Mouse (Mus musculus) thymus, postnatal 25 days (tissue): Measurements from ENCODE around the gene Vmn1r27.

Experiments
- DNase-seq: peaks from one replicate; pipeline ENCODE4 v3.0.0; 2022

Gene Vmn1r27

DNA sequence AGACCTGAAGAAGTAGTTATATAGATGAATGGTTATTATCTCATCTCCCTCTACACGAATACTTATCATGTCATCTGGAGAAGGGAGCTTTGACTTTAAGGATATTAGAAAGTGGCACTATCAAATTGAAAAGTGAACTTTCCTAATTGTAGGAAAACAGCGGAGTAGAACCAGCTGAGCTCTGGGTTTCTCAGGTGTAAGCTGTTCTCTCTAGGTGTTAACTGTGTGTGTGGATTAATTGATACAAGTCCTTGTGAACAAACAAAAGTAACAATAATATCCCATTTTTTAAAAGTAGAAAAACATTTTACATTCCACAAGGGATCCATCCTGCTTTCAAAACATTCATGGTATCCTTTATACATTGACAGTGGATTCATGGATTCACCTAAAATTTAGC lies at the start of gene Vmn1r27:
Vmn1r27 (minus strand) TSS at position 101 of the 400 bp plus-strand sequence.
- no peak for DNase-seq

DNA sequence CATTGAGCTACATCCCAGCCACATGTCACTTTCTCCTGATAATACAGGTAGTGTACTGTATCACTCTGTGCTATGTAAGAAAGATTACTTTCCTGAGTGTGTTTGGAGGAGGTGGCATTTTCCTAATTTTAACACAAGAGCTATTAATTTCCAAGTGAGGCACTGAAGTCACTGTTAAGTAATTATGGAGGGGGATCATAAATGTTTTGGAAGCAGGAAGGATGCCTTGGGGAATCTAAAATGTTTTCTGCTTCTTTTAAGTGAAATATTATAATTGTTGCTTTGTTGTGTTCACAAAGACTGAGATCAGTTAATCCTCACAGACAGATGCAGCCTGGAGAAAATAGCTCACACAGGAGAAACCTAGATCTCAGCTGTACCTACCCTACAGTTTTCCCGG lies 43.1 kb upstream of the Vmn1r27 start, which contains the start of gene Vmn1r28:
Vmn1r28 (plus strand) TSS at position 301 of the 400 bp plus-strand sequence.
- DNase-seq, result no peak

- no peak for DNase-seq
Observed at GRCm38 (mm10) chr6:58216119-58216518, 2.5 kb downstream of the Vmn1r27 start.
